Mouse (Mus musculus): ENCODE data around the gene Kpna4. TPM values are rescaled to one million over a fixed set of nuclear protein-coding genes. Genes with fewer than 3 reads are reported as not detected.

Gene Kpna4
- polyA plus RNA-seq, 1 experiment from 2014 or later: 16.1 TPM

Other genes with a start within 250 kb of the Kpna4 start
- 5.9 and 7.1 TPM in 2 replicates for gene Ift80, start 122.5 kb downstream of the Kpna4 start, polyA plus RNA-seq (2015; fragmentation: Nextera tagmentation; extraction: Ambion mirVana)
- 166 and 219 TPM in 2 replicates for gene Smc4, start 122.4 kb downstream of the Kpna4 start, polyA plus RNA-seq (2015; fragmentation: Nextera tagmentation; extraction: Ambion mirVana)
- gene Trim59, start 82.4 kb downstream of the Kpna4 start, polyA plus RNA-seq (2015; fragmentation: Nextera tagmentation; extraction: Ambion mirVana): 135 and 164 TPM in 2 replicates
- not detected in 2 replicates for gene Arl14, start 95.3 kb upstream of the Kpna4 start, polyA plus RNA-seq (2015; fragmentation: Nextera tagmentation; extraction: Ambion mirVana)
- gene Ppm1l, start 189.7 kb upstream of the Kpna4 start, polyA plus RNA-seq (2015; fragmentation: Nextera tagmentation; extraction: Ambion mirVana): 4.5 and 5.4 TPM in 2 replicates

All from liver, embryonic 13.5 days (tissue).